Comparison of ENCODE assay signal across 8 mouse cellular contexts in genomic region chr9:110654726-110655650, GRCm38 (mm10). TPM values are rescaled to one million over a fixed set of nuclear protein-coding genes. Genes with fewer than 3 reads are reported as not detected.
DNase-seq lines count a peak whose midpoint lies in the region; ATAC-seq and TF ChIP-seq lines count a peak whose summit lies in the region.

No protein-coding gene starts in this region.

- H3K36me3 ChIP-seq in forebrain, embryonic 12.5 days (replicated peaks) = 0 out of 2 replicates have a peak, but pooled peaks cover 5% of the 10 kb centered on the region
- H3K36me3 ChIP-seq in limb, embryonic 10.5 days = peaks cover 10% of the 10 kb centered on the region
- H3K36me3 ChIP-seq in neural tube, embryonic 13.5 days = no peaks in the 10 kb centered on the region

- H3K4me2 ChIP-seq in forebrain, embryonic 12.5 days = peak overlapping the region; percentile 98
- peak overlapping the region; percentile 99 for H3K4me2 ChIP-seq in neural tube, embryonic 13.5 days

- H3K4me1 ChIP-seq in forebrain, embryonic 12.5 days = peaks cover 48% of the 10 kb centered on the region
- peaks cover 43% of the 10 kb centered on the region for H3K4me1 ChIP-seq in limb, embryonic 10.5 days
- peaks cover 60% of the 10 kb centered on the region for H3K4me1 ChIP-seq in neural tube, embryonic 13.5 days (replicated peaks)

- H3K4me3 ChIP-seq in left cerebral cortex, adult 2 months = no peak overlapping the region
- H3K4me3 ChIP-seq in forebrain, embryonic 12.5 days (replicated peaks) = peak overlapping the region; percentile 71; the same call in 1 of the 2 replicates
- H3K4me3 ChIP-seq in limb, embryonic 10.5 days = peak overlapping the region; percentile 77
- H3K4me3 ChIP-seq in neural tube, embryonic 13.5 days = peak overlapping the region; percentile 71

- no peak for DNase-seq in left cerebral cortex, adult 2 months (ENCODE audit: extremely low spot score in 1 of 2, low spot score in 2 of 2)
- no peak for DNase-seq in left cerebral cortex, postnatal 14 days (ENCODE audit: low spot score in 2 of 2)
- DNase-seq in limb, embryonic 10.5 days (ENCODE audit: low spot score) = no peak
- DNase-seq in ovary, postnatal 36 days (ENCODE audit: low spot score) = no peak
- DNase-seq in right cerebral cortex, adult 2 months (ENCODE audit: low spot score in 2 of 2) = no peak
- DNase-seq in kidney, postnatal 4 days = no peak

- no peak for ATAC-seq in forebrain, embryonic 12.5 days (ENCODE audit: low FRiP score)
- no peak for ATAC-seq in neural tube, embryonic 13.5 days (ENCODE audit: low read depth)

- H3K27me3 ChIP-seq in forebrain, embryonic 12.5 days = peaks cover 30% of the 10 kb centered on the region
- H3K27me3 ChIP-seq in limb, embryonic 10.5 days (ENCODE audit: low read depth, poor library complexity, severe bottlenecking) = peaks cover 41% of the 10 kb centered on the region
- peaks cover 34% of the 10 kb centered on the region for H3K27me3 ChIP-seq in neural tube, embryonic 13.5 days

- no peak overlapping the region for H3K9ac ChIP-seq in forebrain, embryonic 12.5 days
- peak overlapping the region; percentile 78 for H3K9ac ChIP-seq in neural tube, embryonic 13.5 days

- peak overlapping the region; percentile 80; the same call in 1 of the 2 replicates for H3K27ac ChIP-seq in left cerebral cortex, adult 2 months
- peak overlapping the region; percentile 15; the same call in 1 of the 2 replicates for H3K27ac ChIP-seq in forebrain, embryonic 12.5 days
- no peak overlapping the region for H3K27ac ChIP-seq in limb, embryonic 10.5 days
- 0 out of 2 replicates have a peak overlapping the region, but pooled peaks have one; percentile 19 for H3K27ac ChIP-seq in neural tube, embryonic 13.5 days (replicated peaks)

- H3K9me3 ChIP-seq in forebrain, embryonic 12.5 days = no peaks in the 10 kb centered on the region
- no peaks in the 10 kb centered on the region for H3K9me3 ChIP-seq in limb, embryonic 10.5 days (replicated peaks)
- no peaks in the 10 kb centered on the region for H3K9me3 ChIP-seq in neural tube, embryonic 13.5 days

- intact Hi-C loops in left cerebral cortex, adult 2 months (cut with DNase I) = loop anchor here (5.0 kb wide), 2 partner anchors 52 to 222 kb away; partner anchors contain the start of gene Als2cl
- intact Hi-C loops in left cerebral cortex, postnatal 14 days (cut with DNase I) = loop anchor here (5.0 kb wide), 1 partner anchor 52 kb away; no protein-coding TSS in a partner anchor

- 82% methylated on average over 19 of the region's 19 CpGs for WGBS in forebrain, embryonic 12.5 days
- WGBS in limb, embryonic 10.5 days = 81% methylated on average over 19 of the region's 19 CpGs
- WGBS in neural tube, embryonic 13.5 days = 81% methylated on average over 19 of the region's 19 CpGs

- TF ChIP-seq CTCF in left cerebral cortex, adult 2 months (IDR thresholded peaks at IDR 0.05) = no peak

RNA-seq across cellular contexts. Expression of gene Nbeal2, which starts 1.0 kb away (rescaled TPM):
- 10 to 100 TPM; 12.6 to 14.4 TPM for total RNA-seq in left cerebral cortex, adult 2 months (2021)
- 1 to 10 TPM; 5.9 to 8.9 TPM for total RNA-seq in left cerebral cortex, postnatal 14 days (2021)
- polyA plus RNA-seq in forebrain, embryonic 12.5 days (2016; fragmentation: Nextera tagmentation; extraction: Ambion mirVana) = 2.0 and 2.3 TPM in 2 replicates
- 0.73 and 0.76 TPM in 2 replicates for polyA plus RNA-seq in limb, embryonic 10.5 days (2016; fragmentation: Nextera tagmentation; extraction: Ambion mirVana)
- polyA plus RNA-seq in neural tube, embryonic 13.5 days (2015; fragmentation: Nextera tagmentation; extraction: Ambion mirVana) = 1.8 and 2.2 TPM in 2 replicates

RNA-seq across cellular contexts. Expression of gene Ccdc12, which starts 1.3 kb away (rescaled TPM):
- total RNA-seq in left cerebral cortex, adult 2 months (2021) = 10 to 100 TPM; 56.2 to 56.9 TPM
- 10 to 100 TPM; 44.8 to 58.6 TPM for total RNA-seq in left cerebral cortex, postnatal 14 days (2021)
- polyA plus RNA-seq in forebrain, embryonic 12.5 days (2016; fragmentation: Nextera tagmentation; extraction: Ambion mirVana) = 139 and 143 TPM in 2 replicates
- 164 and 175 TPM in 2 replicates for polyA plus RNA-seq in limb, embryonic 10.5 days (2016; fragmentation: Nextera tagmentation; extraction: Ambion mirVana)
- polyA plus RNA-seq in neural tube, embryonic 13.5 days (2015; fragmentation: Nextera tagmentation; extraction: Ambion mirVana) = 105 and 118 TPM in 2 replicates

RNA-seq across cellular contexts. Expression of gene Nradd, which starts 30.7 kb away (rescaled TPM):
- total RNA-seq in left cerebral cortex, adult 2 months (2021) = 1 to 10 TPM; 2.7 to 3.6 TPM
- total RNA-seq in left cerebral cortex, postnatal 14 days (2021) = 1 to 10 TPM in 1 of 2 experiments, under 1 TPM in 1; 0.70 to 1.3 TPM
- 31.0 and 32.0 TPM in 2 replicates for polyA plus RNA-seq in forebrain, embryonic 12.5 days (2016; fragmentation: Nextera tagmentation; extraction: Ambion mirVana)
- 52.8 and 60.6 TPM in 2 replicates for polyA plus RNA-seq in limb, embryonic 10.5 days (2016; fragmentation: Nextera tagmentation; extraction: Ambion mirVana)
- 38.0 and 39.3 TPM in 2 replicates for polyA plus RNA-seq in neural tube, embryonic 13.5 days (2015; fragmentation: Nextera tagmentation; extraction: Ambion mirVana)
